Mouse (Mus musculus): Measurements from ENCODE around the gene Gemin7. TPM values are rescaled to one million over a fixed set of nuclear protein-coding genes. Genes with fewer than 3 reads are reported as not detected.
A peak's percentile ranks its signal among the peaks of the same experiment; 100 is the strongest.

Gemin7 gene
- polyA plus RNA-seq, 1 experiment from 2014 or later, result 151 TPM

DNA sequence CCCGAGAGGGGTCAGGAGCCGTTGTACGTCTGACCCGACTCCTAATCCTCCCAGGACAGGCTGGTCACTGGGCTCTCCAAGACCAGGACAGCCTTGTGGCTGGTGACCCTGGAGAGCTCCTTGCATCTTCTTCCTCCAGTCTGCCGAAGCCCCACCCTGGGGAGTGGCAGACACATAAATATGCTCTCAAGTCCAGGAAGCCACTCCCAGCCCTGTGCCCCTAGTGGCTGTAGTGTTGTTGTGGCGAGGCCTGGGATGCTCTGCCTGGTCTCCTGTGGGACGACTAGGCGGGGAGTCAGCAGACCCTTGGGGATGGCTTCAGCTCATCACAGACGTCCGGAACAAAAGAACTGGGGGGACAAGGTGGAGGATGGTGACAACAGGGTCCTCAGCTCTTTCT lies 46.3 kb downstream of the Gemin7 start:
- Histone ChIP-seq H3K27me3 (ENCODE audit: control insufficient read depth, insufficient read depth, low read length) (no peaks in the 10 kb centered on the region), H3K4me1 (replicated peaks; ENCODE audit: control insufficient read depth, insufficient read depth, low read length) (no peaks in the 10 kb centered on the region), H3K4me2 (ENCODE audit: low read depth, low read length, severe bottlenecking) (no peak overlapping the region), H3K27ac (ENCODE audit: low read depth, low read length) (no peak overlapping the region), H3K9ac (ENCODE audit: low read length) (no peak overlapping the region), H3K36me3 (ENCODE audit: control insufficient read depth, insufficient read depth, low read length) (peaks cover 8% of the 10 kb centered on the region; the same call in 1 of the 2 replicates), H3K9me3 (ENCODE audit: control insufficient read depth, low read length) (no peaks in the 10 kb centered on the region), H3K4me3 (ENCODE audit: low read depth, low read length) (no peak overlapping the region)
- WGBS, result 79% methylated on average over 10 of the region's 10 CpGs
- no peak for ATAC-seq (replicated peaks; ENCODE audit: low FRiP score)
- no peak for DNase-seq (ENCODE audit: low spot score)

DNA sequence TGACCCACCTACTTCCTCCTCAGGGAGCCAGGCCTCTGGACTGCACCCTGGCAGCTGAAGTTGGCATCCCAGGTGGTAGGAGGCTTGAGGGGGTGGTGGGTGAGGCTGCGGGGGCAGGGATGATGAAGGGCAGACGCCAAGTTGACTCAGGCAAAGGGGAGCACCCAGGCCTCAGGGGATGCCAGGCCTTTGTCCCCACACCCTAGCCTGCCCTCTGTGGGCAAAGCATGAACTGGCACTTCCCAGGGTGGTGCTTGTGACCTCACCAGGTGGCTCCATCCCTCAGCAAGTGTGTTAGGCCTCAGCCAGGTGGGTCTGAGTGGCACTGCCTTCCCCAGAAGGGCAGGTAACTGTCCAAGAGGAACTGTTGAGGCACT lies 52.3 kb downstream of the Gemin7 start:
- WGBS, result 53% methylated on average over 2 of the region's 2 CpGs
- Histone ChIP-seq H3K27ac (ENCODE audit: low read depth, low read length) (no peak overlapping the region), H3K9me3 (ENCODE audit: control insufficient read depth, low read length) (no peaks in the 10 kb centered on the region), H3K4me1 (replicated peaks; ENCODE audit: control insufficient read depth, insufficient read depth, low read length) (peaks cover 10% of the 10 kb centered on the region), H3K9ac (ENCODE audit: low read length) (no peak overlapping the region), H3K27me3 (ENCODE audit: control insufficient read depth, insufficient read depth, low read length) (peaks cover 55% of the 10 kb centered on the region), H3K36me3 (ENCODE audit: control insufficient read depth, insufficient read depth, low read length) (no peaks in the 10 kb centered on the region; the same call in 1 of the 2 replicates), H3K4me3 (ENCODE audit: low read depth, low read length) (no peak overlapping the region), H3K4me2 (ENCODE audit: low read depth, low read length, severe bottlenecking) (no peak overlapping the region)
- ATAC-seq (replicated peaks; ENCODE audit: low FRiP score) (no peak), DNase-seq (ENCODE audit: low spot score) (no peak)

- H3K36me3 ChIP-seq (ENCODE audit: control insufficient read depth, insufficient read depth, low read length), result no peaks in the 10 kb centered on the region; the same call in 1 of the 2 replicates
- H3K27me3 ChIP-seq (ENCODE audit: control insufficient read depth, insufficient read depth, low read length), result peaks cover 58% of the 10 kb centered on the region
- H3K9ac ChIP-seq (ENCODE audit: low read length), result peak overlapping the region; percentile 41
- peaks cover 10% of the 10 kb centered on the region for H3K4me1 ChIP-seq (replicated peaks; ENCODE audit: control insufficient read depth, insufficient read depth, low read length)
- ATAC-seq (replicated peaks; ENCODE audit: low FRiP score) (peak; percentile 45), DNase-seq (ENCODE audit: low spot score) (no peak)
- no peaks in the 10 kb centered on the region for H3K9me3 ChIP-seq (ENCODE audit: control insufficient read depth, low read length)
- peak overlapping the region; percentile 63 for H3K4me2 ChIP-seq (ENCODE audit: low read depth, low read length, severe bottlenecking)
- H3K4me3 ChIP-seq (ENCODE audit: low read depth, low read length), result peak overlapping the region; percentile 34
- no peak overlapping the region for H3K27ac ChIP-seq (ENCODE audit: low read depth, low read length)
- 12% methylated on average over 24 of the region's 24 CpGs for WGBS
Measured at GRCm38 (mm10) chr7:19524420-19525104, 52.8 kb downstream of the Gemin7 start.

DNA sequence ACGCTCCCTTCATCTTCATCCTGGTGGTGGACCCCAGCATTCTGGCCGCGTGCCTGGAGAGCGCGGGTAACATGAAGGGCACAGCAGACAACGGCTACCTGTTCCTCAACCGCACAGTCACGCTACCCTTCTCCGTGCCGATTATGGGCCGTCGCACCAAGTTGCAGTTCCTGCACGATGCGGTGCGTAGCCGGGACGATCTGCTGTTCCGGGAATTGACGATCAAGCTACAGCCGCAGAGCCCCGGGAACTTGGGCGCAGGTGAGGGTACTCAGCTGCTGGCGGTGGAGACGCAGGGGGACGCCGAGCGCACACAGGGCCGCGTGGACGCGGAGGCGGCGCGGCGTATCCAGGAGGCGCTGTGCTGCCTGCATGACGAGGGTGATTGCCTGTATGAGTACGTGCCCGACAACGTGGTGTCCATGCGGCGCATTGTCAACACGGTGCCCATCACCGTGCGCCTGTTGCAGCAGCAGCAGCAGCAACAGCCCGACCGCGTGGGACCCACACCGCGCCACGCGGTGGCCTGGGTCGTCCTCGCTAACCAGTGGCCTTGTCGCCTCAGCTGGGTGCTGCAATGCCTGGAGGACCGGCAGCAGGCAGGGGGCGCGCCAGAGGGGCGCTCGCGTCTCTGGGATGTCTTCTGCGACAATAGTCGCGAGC lies 53.5 kb downstream of the Gemin7 start:
- ATAC-seq (replicated peaks; ENCODE audit: low FRiP score), result peak; percentile 76
- H3K4me3 ChIP-seq (ENCODE audit: low read depth, low read length), result peak overlapping the region; percentile 34
- peak overlapping the region; percentile 63 for H3K4me2 ChIP-seq (ENCODE audit: low read depth, low read length, severe bottlenecking)
- H3K9me3 ChIP-seq (ENCODE audit: control insufficient read depth, low read length), result no peaks in the 10 kb centered on the region
- peak overlapping the region; percentile 41 for H3K9ac ChIP-seq (ENCODE audit: low read length)
- peaks cover 10% of the 10 kb centered on the region for H3K4me1 ChIP-seq (replicated peaks; ENCODE audit: control insufficient read depth, insufficient read depth, low read length)
- 2% methylated on average over 64 of the region's 64 CpGs for WGBS
- peak; percentile 85 for DNase-seq (ENCODE audit: low spot score)
- no peak overlapping the region for H3K27ac ChIP-seq (ENCODE audit: low read depth, low read length)
- no peaks in the 10 kb centered on the region for H3K36me3 ChIP-seq (ENCODE audit: control insufficient read depth, insufficient read depth, low read length)
- peaks cover 65% of the 10 kb centered on the region for H3K27me3 ChIP-seq (ENCODE audit: control insufficient read depth, insufficient read depth, low read length)

DNA sequence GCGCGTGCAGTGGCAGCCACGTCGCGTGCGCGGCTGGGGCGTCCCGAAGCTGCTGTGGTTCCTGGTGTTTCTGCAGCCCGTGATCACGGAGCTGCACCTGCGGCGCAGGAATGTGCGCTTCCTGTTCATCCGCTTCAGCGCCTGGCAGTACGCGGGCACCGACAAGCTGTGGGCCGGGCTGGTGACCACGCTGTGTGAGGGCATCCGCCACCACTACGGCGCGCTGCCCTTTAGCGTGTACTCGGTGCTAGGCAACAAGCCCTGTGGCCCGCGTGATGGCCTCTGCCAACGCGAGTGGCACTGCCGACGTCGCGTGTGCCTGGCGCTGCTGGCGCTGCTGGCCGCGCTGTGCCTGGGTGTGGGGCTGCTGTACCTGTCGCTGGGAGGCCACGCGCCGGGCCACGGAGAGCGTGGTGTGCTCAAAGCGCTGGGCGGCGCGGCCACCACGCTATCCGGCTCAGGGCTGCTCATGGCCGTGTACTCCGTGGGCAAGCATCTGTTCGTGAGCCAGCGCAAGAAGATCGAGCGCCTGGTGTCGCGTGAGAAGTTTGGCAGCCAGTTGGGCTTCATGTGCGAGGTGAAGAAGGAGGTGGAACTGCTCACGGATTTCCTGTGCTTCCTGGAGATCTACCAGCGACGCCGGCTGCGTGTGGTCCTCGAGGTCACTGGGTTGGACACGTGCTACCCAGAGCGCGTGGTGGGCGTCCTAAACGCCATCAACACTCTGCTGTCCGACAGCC lies 54.2 kb downstream of the Gemin7 start:
- H3K27me3 ChIP-seq (ENCODE audit: control insufficient read depth, insufficient read depth, low read length), result peaks cover 71% of the 10 kb centered on the region
- no peaks in the 10 kb centered on the region for H3K36me3 ChIP-seq (ENCODE audit: control insufficient read depth, insufficient read depth, low read length)
- ATAC-seq (replicated peaks; ENCODE audit: low FRiP score) (0 out of 2 replicates have a peak, but pooled peaks have one; percentile 1), DNase-seq (ENCODE audit: low spot score) (no peak)
- H3K27ac ChIP-seq (ENCODE audit: low read depth, low read length), result no peak overlapping the region
- peak overlapping the region; percentile 63 for H3K4me2 ChIP-seq (ENCODE audit: low read depth, low read length, severe bottlenecking)
- H3K4me3 ChIP-seq (ENCODE audit: low read depth, low read length), result peak overlapping the region; percentile 34; the same call in 1 of the 2 replicates
- H3K9me3 ChIP-seq (ENCODE audit: control insufficient read depth, low read length), result no peaks in the 10 kb centered on the region
- no peak overlapping the region for H3K9ac ChIP-seq (ENCODE audit: low read length)
- WGBS, result 15% methylated on average over 72 of the region's 72 CpGs
- peaks cover 10% of the 10 kb centered on the region for H3K4me1 ChIP-seq (replicated peaks; ENCODE audit: control insufficient read depth, insufficient read depth, low read length)

DNA sequence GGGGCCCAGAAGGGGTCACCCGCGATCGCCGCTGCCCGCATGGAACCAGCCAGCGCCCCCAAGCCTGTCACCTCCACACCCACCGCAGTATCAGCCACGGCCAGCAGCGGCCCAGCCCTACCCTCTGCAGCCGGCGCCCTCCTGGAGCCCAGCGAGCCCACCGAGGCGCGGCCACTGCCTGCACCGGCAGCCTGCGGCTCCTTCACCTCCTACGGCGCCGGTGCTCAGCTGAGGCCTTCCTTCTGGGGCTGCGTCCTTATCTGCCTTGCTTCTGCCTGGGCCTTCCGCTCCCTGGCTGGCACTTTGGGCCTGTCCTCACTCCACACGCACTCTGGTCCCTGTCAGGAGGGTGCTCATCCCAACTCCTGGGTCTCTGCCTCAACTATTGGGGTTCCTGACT lies 57.4 kb downstream of the Gemin7 start:
- ATAC-seq (replicated peaks; ENCODE audit: low FRiP score) (no peak), DNase-seq (ENCODE audit: low spot score) (no peak)
- Histone ChIP-seq H3K27me3 (ENCODE audit: control insufficient read depth, insufficient read depth, low read length) (peaks cover 73% of the 10 kb centered on the region), H3K36me3 (ENCODE audit: control insufficient read depth, insufficient read depth, low read length) (no peaks in the 10 kb centered on the region), H3K4me2 (ENCODE audit: low read depth, low read length, severe bottlenecking) (peak overlapping the region; percentile 49), H3K9me3 (ENCODE audit: control insufficient read depth, low read length) (no peaks in the 10 kb centered on the region), H3K4me1 (replicated peaks; ENCODE audit: control insufficient read depth, insufficient read depth, low read length) (peaks cover 11% of the 10 kb centered on the region), H3K4me3 (ENCODE audit: low read depth, low read length) (no peak overlapping the region), H3K27ac (ENCODE audit: low read depth, low read length) (no peak overlapping the region), H3K9ac (ENCODE audit: low read length) (peak overlapping the region; percentile 35)
- 9% methylated on average over 23 of the region's 23 CpGs for WGBS

DNA sequence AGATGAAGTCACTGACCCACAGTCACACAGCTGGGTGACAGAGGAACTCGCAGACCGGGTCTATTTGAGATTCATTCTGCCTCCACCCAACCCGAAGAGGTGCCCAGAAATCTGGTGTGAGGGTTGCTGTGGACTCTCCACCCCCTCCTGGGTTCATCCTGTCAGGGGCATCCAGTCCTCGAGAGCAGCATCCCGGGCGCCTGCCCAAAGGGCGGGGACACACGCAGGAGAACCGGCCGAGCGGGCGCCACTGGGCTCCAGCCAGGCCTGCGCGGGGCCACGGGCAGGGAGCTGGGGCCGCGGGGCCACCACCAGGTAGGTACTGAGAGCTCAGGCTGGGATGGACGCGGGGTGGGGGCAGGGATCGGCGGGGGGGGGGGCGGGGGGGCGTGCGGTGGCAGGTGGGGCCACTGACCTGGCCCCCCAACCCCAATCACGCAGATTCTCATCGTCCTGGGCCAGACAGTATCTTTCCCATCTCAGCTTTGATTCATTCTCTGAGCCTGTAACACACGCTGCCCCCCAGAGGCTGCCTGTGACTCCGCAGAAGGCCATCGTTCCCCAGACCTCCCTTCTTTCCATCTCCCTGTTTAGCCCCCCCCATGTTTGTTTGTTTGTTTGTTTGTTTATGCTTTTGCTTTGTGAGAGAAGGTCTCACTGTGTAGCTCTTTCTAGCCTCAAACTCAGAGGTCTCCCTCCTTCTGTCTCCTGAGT lies 59.6 kb downstream of the Gemin7 start, which contains the start of gene Nkpd1:
TSS of gene Nkpd1 (plus strand) at position 187 of the 714 bp plus-strand sequence.
- H3K27me3 ChIP-seq (ENCODE audit: control insufficient read depth, insufficient read depth, low read length), result peaks cover 51% of the 10 kb centered on the region
- H3K4me3 ChIP-seq (ENCODE audit: low read depth, low read length), result peak within 1 kb of the TSS; percentile 14
- peak within 1 kb of the TSS; percentile 33 for H3K9ac ChIP-seq (ENCODE audit: low read length)
- H3K9me3 ChIP-seq (ENCODE audit: control insufficient read depth, low read length), result no peaks in the 10 kb centered on the region
- WGBS, result 5% methylated on average over 26 of the region's 29 CpGs
- H3K4me2 ChIP-seq (ENCODE audit: low read depth, low read length, severe bottlenecking), result peak within 1 kb of the TSS; percentile 49
- H3K4me1 ChIP-seq (replicated peaks; ENCODE audit: control insufficient read depth, insufficient read depth, low read length), result peaks cover 2% of the 10 kb centered on the region; the same call in 1 of the 2 replicates
- ATAC-seq (replicated peaks; ENCODE audit: low FRiP score) (peak; percentile 40; the same call in 1 of the 2 replicates), DNase-seq (ENCODE audit: low spot score) (no peak)
- H3K36me3 ChIP-seq (ENCODE audit: control insufficient read depth, insufficient read depth, low read length), result no peaks in the 10 kb centered on the region
- H3K27ac ChIP-seq (ENCODE audit: low read depth, low read length), result no peak within 1 kb of the TSS

Data from forebrain, embryonic 11.5 days (tissue).